ENCODE assay signal across 23 mouse cellular contexts in the genomic region with DNA sequence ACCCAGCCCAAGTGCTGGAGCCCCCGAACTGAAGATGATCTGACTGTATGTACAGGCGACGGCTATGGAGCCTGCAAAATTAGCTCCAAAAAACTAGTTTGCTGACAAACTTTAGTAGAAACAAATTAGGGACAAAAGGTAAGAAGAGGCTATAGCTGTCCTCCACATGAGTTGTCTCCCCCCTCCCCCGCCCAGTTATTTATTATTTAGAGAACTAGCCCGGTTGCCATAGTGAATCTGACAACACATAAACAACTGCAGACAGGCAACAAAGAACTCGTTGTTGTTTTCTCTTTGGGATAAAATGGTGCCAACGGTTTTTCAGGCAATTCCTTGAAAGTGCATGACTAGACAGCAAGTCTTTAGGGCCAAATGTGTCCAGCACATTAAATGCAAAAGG. TPM values are rescaled to one million over a fixed set of nuclear protein-coding genes. Genes with fewer than 3 reads are reported as not detected.
DNase-seq lines count a peak whose midpoint lies in the region; ATAC-seq lines count a peak whose summit lies in the region.
"Had no signal": no experiment of that assay in that cellular context is flagged by ENCODE, and none has a peak within 500 bp of the region (broad histone marks: within the 10 kb centered on the region; RNA-seq: fewer than 3 reads in every experiment).

No protein-coding gene starts in this region.

- no peak overlapping the region for H3K4me2 ChIP-seq in hindbrain, embryonic 14.5 days (replicated peaks)
- H3K4me2 ChIP-seq in midbrain, embryonic 14.5 days (ENCODE audit: low read length): no peak overlapping the region
- no peak overlapping the region for H3K4me2 ChIP-seq in midbrain, embryonic 16.5 days (ENCODE audit: low read length)
- H3K4me2 ChIP-seq: heart, embryonic 12.5 days; hindbrain, embryonic 15.5 days; kidney, embryonic 15.5 days had no signal

- no peak for ATAC-seq in hindbrain, embryonic 14.5 days (ENCODE audit: low FRiP score)
- ATAC-seq in midbrain, embryonic 14.5 days (ENCODE audit: low FRiP score, low TSS enrichment): no peak
- no peak for ATAC-seq in midbrain, embryonic 16.5 days

- H3K27ac ChIP-seq in hindbrain, embryonic 14.5 days: peak overlapping the region; percentile 1; the same call in 1 of the 2 replicates
- no peak overlapping the region for H3K27ac ChIP-seq in hindbrain, embryonic 10.5 days
- no peak overlapping the region for H3K27ac ChIP-seq in midbrain, embryonic 14.5 days (replicated peaks; ENCODE audit: low read depth, low read length)
- H3K27ac ChIP-seq in midbrain, embryonic 16.5 days (ENCODE audit: low read length): no peak overlapping the region
- H3K27ac ChIP-seq: forebrain, embryonic 10.5 days; kidney, embryonic 15.5 days; macrophage had no signal

- H3K9ac ChIP-seq in hindbrain, embryonic 14.5 days: no peak overlapping the region
- no peak overlapping the region for H3K9ac ChIP-seq in midbrain, embryonic 14.5 days (replicated peaks; ENCODE audit: low read length)
- H3K9ac ChIP-seq in midbrain, embryonic 16.5 days (ENCODE audit: low read depth, low read length): no peak overlapping the region
- H3K9ac ChIP-seq: heart, embryonic 12.5 days; hindbrain, embryonic 15.5 days; kidney, embryonic 15.5 days had no signal

- H3K36me3 ChIP-seq in hindbrain, embryonic 14.5 days (replicated peaks; ENCODE audit: control insufficient read depth, insufficient read depth): no peaks in the 10 kb centered on the region
- no peaks in the 10 kb centered on the region for H3K36me3 ChIP-seq in hindbrain, embryonic 10.5 days
- no peaks in the 10 kb centered on the region for H3K36me3 ChIP-seq in midbrain, embryonic 14.5 days (ENCODE audit: control insufficient read depth, insufficient read depth, low read length)
- no peaks in the 10 kb centered on the region for H3K36me3 ChIP-seq in midbrain, embryonic 16.5 days (ENCODE audit: control insufficient read depth, insufficient read depth, low read length)
- H3K36me3 ChIP-seq: forebrain, embryonic 10.5 days; G1E; heart, embryonic 12.5 days; hindbrain, embryonic 15.5 days; kidney, embryonic 15.5 days had no signal

- H3K4me1 ChIP-seq in hindbrain, embryonic 14.5 days (replicated peaks; ENCODE audit: control insufficient read depth, insufficient read depth, low read length): no peaks in the 10 kb centered on the region
- peaks cover 1% of the 10 kb centered on the region; the same call in 1 of the 2 replicates for H3K4me1 ChIP-seq in hindbrain, embryonic 10.5 days (replicated peaks)
- no peaks in the 10 kb centered on the region for H3K4me1 ChIP-seq in midbrain, embryonic 14.5 days (ENCODE audit: control insufficient read depth, insufficient read depth, low read length)
- H3K4me1 ChIP-seq in midbrain, embryonic 16.5 days (ENCODE audit: control insufficient read depth, insufficient read depth, low read length): no peaks in the 10 kb centered on the region

- 69% methylated on average over 7 of the region's 7 CpGs for WGBS in hindbrain, embryonic 14.5 days
- WGBS in hindbrain, embryonic 10.5 days: 82% methylated on average over 7 of the region's 7 CpGs
- 79% methylated on average over 7 of the region's 7 CpGs for WGBS in midbrain, embryonic 14.5 days
- WGBS in midbrain, embryonic 16.5 days: 80% methylated on average over 7 of the region's 7 CpGs

- peaks cover 5% of the 10 kb centered on the region; the same call in 1 of the 2 replicates for H3K9me3 ChIP-seq in hindbrain, embryonic 14.5 days (ENCODE audit: control insufficient read depth, low read length)
- H3K9me3 ChIP-seq in hindbrain, embryonic 10.5 days: 0 out of 2 replicates have a peak, but pooled peaks cover 5% of the 10 kb centered on the region
- no peaks in the 10 kb centered on the region for H3K9me3 ChIP-seq in midbrain, embryonic 14.5 days (ENCODE audit: control insufficient read depth, low read length)
- H3K9me3 ChIP-seq in midbrain, embryonic 16.5 days (replicated peaks; ENCODE audit: control insufficient read depth, low read length, poor library complexity, severe bottlenecking): no peaks in the 10 kb centered on the region
- H3K9me3 ChIP-seq: forebrain, embryonic 10.5 days; heart, embryonic 12.5 days; hindbrain, embryonic 15.5 days; kidney, embryonic 15.5 days had no signal

- H3K4me3 ChIP-seq in hindbrain, embryonic 14.5 days (replicated peaks; ENCODE audit: low read length): no peak overlapping the region
- no peak overlapping the region for H3K4me3 ChIP-seq in hindbrain, embryonic 10.5 days
- no peak overlapping the region for H3K4me3 ChIP-seq in midbrain, embryonic 14.5 days (replicated peaks; ENCODE audit: low read depth, low read length)
- H3K4me3 ChIP-seq in midbrain, embryonic 16.5 days (ENCODE audit: low read depth, low read length): no peak overlapping the region
- H3K4me3 ChIP-seq: forebrain, embryonic 10.5 days; heart, embryonic 12.5 days; hindbrain, embryonic 15.5 days; kidney, embryonic 15.5 days had no signal

- no peak for DNase-seq in hindbrain, embryonic 14.5 days (ENCODE audit: low spot score)
- DNase-seq in hindbrain, embryonic 10.5 days (ENCODE audit: low spot score): no peak
- DNase-seq in midbrain, embryonic 14.5 days: peak; percentile 29
- peak; percentile 10 for DNase-seq in neural tube, embryonic 10.5 days (ENCODE audit: extremely low spot score, low spot score)
- no peak for DNase-seq in lung, postnatal 4 days
- no peak for DNase-seq in thymus, postnatal 14 days
- DNase-seq: B cell, adult 2 months; cerebellum, adult 11-12 months; gastrocnemius, postnatal 25 days; heart, adult 18-20 months; heart, postnatal 10 days; kidney, adult 11 months; kidney, postnatal 4 days; right cerebral cortex, postnatal 25 days; spleen, adult 18-20 months had no signal

- peaks cover 2% of the 10 kb centered on the region; the same call in 1 of the 2 replicates for H3K27me3 ChIP-seq in hindbrain, embryonic 14.5 days (ENCODE audit: control insufficient read depth, insufficient read depth, low read length)
- peaks cover 11% of the 10 kb centered on the region for H3K27me3 ChIP-seq in hindbrain, embryonic 10.5 days (ENCODE audit: insufficient read depth, poor library complexity, severe bottlenecking)
- H3K27me3 ChIP-seq in midbrain, embryonic 14.5 days (ENCODE audit: control insufficient read depth, insufficient read depth, low read length): peaks cover 3% of the 10 kb centered on the region; the same call in 1 of the 2 replicates
- peaks cover 10% of the 10 kb centered on the region for H3K27me3 ChIP-seq in midbrain, embryonic 16.5 days (ENCODE audit: control insufficient read depth, insufficient read depth, low read depth, low read length)
- H3K27me3 ChIP-seq: CH12.LX; heart, embryonic 12.5 days had no signal

RNA-seq across cellular contexts. Expression of a gene that starts 7.3 kb away (rescaled TPM):
- 23.2 and 23.5 TPM in 2 replicates for polyA plus RNA-seq in hindbrain, embryonic 14.5 days (2014; fragmentation: Nextera tagmentation; extraction: Ambion mirVana)
- polyA plus RNA-seq in hindbrain, embryonic 10.5 days (2016; fragmentation: Nextera tagmentation; extraction: Ambion mirVana): 6.7 and 13.2 TPM in 2 replicates
- polyA plus RNA-seq in midbrain, embryonic 14.5 days (2014; fragmentation: Nextera tagmentation; extraction: Ambion mirVana): 14.5 and 20.6 TPM in 2 replicates
- 20.3 and 25.9 TPM in 2 replicates for polyA plus RNA-seq in midbrain, embryonic 16.5 days (2015; fragmentation: Nextera tagmentation; extraction: Ambion mirVana)
- polyA plus RNA-seq: G1E, macrophage had no signal

Comparison
In these comparisons a context has a peak if more than half of its experiments do, and no peak if none do; other contexts are left out.
1. DNase-seq: peak in midbrain, embryonic 14.5 days (single experiment) and neural tube, embryonic 10.5 days (single experiment); none in hindbrain, embryonic 14.5 days (single experiment), hindbrain, embryonic 10.5 days (single experiment), lung, postnatal 4 days (0 of 2) and thymus, postnatal 14 days (single experiment).